In the genomic region with DNA sequence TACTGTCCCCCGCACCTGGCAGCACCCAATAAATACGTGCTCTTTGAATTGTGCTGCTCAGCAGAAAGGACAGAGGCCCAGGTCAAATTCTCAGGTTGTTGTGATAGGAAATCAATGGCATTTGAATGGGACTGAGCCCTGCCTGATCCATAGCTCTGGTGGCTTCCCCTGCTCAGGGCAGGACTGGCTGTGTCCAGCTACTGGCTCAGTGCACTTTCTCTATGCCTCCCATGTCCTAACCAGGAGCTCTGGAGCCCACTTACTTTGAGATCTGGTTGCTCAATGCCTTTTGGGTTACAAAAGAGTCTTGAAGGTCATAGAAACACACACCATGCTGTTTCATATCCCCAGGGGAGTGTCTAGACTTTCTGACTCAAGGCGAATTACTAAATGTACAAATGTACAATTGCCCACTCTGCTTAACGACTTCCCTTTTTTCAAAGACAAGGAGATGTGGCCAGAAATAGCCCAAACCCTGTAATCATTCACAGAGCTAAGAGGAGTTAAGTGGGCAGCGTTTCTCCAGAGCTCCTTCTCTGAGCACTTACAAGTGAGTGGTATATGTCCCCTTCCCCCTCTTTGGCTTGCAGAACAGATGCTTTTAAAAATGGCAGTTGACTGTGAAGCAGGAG, we compare ENCODE assay signal across 11 mouse cellular contexts.
DNase-seq lines count a peak whose midpoint lies in the region; TF ChIP-seq lines count a peak whose summit lies in the region.
"Had no signal": no experiment of that assay in that cellular context is flagged by ENCODE, and none has a peak within 500 bp of the region (broad histone marks: within the 10 kb centered on the region; RNA-seq: fewer than 3 reads in every experiment).

No protein-coding gene starts in this region.

- peak; percentile 26 to 63 for DNase-seq in frontal cortex, adult 2 months (ENCODE audit: extremely low spot score in 1 of 2, low spot score in 1 of 2)
- no peak for DNase-seq in frontal cortex, postnatal 25 days (ENCODE audit: low spot score in 2 of 2)
- DNase-seq in spleen, postnatal 36 days (ENCODE audit: low spot score in 2 of 2), result peak; percentile 4 to 33
- no peak for DNase-seq in spleen, postnatal 14 days (ENCODE audit: low spot score in 2 of 2)
- DNase-seq in lung, postnatal 10 days, result peak; percentile 50
- no peak for DNase-seq in thymus, adult 2 months
- no peak for DNase-seq in thymus, postnatal 36 days
- DNase-seq in adrenal gland, postnatal 25 days, result no peak
- DNase-seq: cerebellum, postnatal 14 days; kidney, postnatal 36 days had no signal

- H3K4me3 ChIP-seq in thymus, adult 2 months (ENCODE audit: control insufficient read depth, insufficient read depth, low read length), result no peak overlapping the region

- no peak for TF ChIP-seq POLR2A in thymus, adult 2 months (IDR thresholded peaks at IDR 0.05; ENCODE audit: control insufficient read depth, extremely low read depth, insufficient read depth, low read length, poor library complexity)

- TF ChIP-seq CTCF in thymus, adult 2 months (IDR thresholded peaks at IDR 0.05; ENCODE audit: borderline replicate concordance, control insufficient read depth, extremely low read depth, insufficient read depth, low read length, poor library complexity), result no peak

- no peaks in the 10 kb centered on the region for H3K36me3 ChIP-seq in thymus, adult 2 months (ENCODE audit: control insufficient read depth, insufficient read depth, low read length)

- 59% methylated on average over 5 of the region's 5 CpGs for WGBS in thymus, adult 2 months

- no peaks in the 10 kb centered on the region for H3K27me3 ChIP-seq in thymus, adult 2 months (ENCODE audit: control insufficient read depth, insufficient read depth, low read length)

- H3K4me1 ChIP-seq in thymus, adult 2 months (replicated peaks; ENCODE audit: control insufficient read depth, insufficient read depth, low read length), result peaks cover 10% of the 10 kb centered on the region

- no peak overlapping the region for H3K27ac ChIP-seq in thymus, adult 2 months (ENCODE audit: control insufficient read depth, insufficient read depth, low read length)
- H3K27ac ChIP-seq: hindbrain, embryonic 14.5 days had no signal

Comparison
In these comparisons a context has a peak if more than half of its experiments do, and no peak if none do; other contexts are left out.
1. DNase-seq: peak in frontal cortex, adult 2 months (2 of 2), spleen, postnatal 36 days (2 of 2) and lung, postnatal 10 days (single experiment); none in frontal cortex, postnatal 25 days (0 of 2), spleen, postnatal 14 days (0 of 2), thymus, adult 2 months (single experiment), thymus, postnatal 36 days (0 of 2) and adrenal gland, postnatal 25 days (single experiment).